Mouse (Mus musculus) erythroblast, embryonic 14.5 days (primary cell): ENCODE measurements at regions not wholly inside any gene's neighbourhood (a gene's known extent, or its start where the extent isn't known, plus 50 kb on each side); places are given as distances from the start of the nearest gene placed in this dataset.

Source experiments
- H3K27me3 ChIP-seq: 2 replicates; pipeline ENCODE4 v1.6.1; 2012; ENCODE audit warnings: inconsistent platforms; ENCODE audit not compliant: control insufficient read depth
- H3K36me3 ChIP-seq: 2 replicates; pipeline ENCODE4 v1.6.1; 2012; ENCODE audit warnings: mild to moderate bottlenecking, inconsistent platforms; ENCODE audit not compliant: control insufficient read depth
- H3K4me1 ChIP-seq: 2 replicates; pipeline ENCODE4 v1.6.1; 2012; ENCODE audit warnings: inconsistent platforms; ENCODE audit not compliant: control insufficient read depth
- H3K4me3 ChIP-seq: replicated peaks from 2 replicates; pipeline ENCODE3; 2012; ENCODE audit warnings: moderate library complexity, mild to moderate bottlenecking, inconsistent platforms
- H3K9me3 ChIP-seq: 2 replicates; pipeline ENCODE4 v1.6.1; 2012; ENCODE audit warnings: low read length, inconsistent platforms, mixed read lengths; ENCODE audit not compliant: control insufficient read depth
- GATA1 ChIP-seq: IDR thresholded peaks from 2 replicates; pipeline ENCODE4 v1.6.1; 2012; ENCODE audit warnings: low read length, inconsistent platforms, mixed read lengths
- TAL1 ChIP-seq: IDR thresholded peaks from 3 replicates; pipeline ENCODE4 v1.6.1; 2012; ENCODE audit warnings: low read length, inconsistent platforms, mixed read lengths

- H3K4me1 ChIP-seq: no peaks in the 10 kb centered on the region
- no peak overlapping the region for H3K4me3 ChIP-seq
- H3K27me3 ChIP-seq: no peaks in the 10 kb centered on the region
- no peaks in the 10 kb centered on the region for H3K36me3 ChIP-seq
- H3K9me3 ChIP-seq: no peaks in the 10 kb centered on the region; the same call in 1 of the 2 replicates
- no peak for TF ChIP-seq TAL1
- TF ChIP-seq GATA1: no peak
These were observed 295.7 kb downstream of the Lmo4 start for GRCm38 (mm10) chr3:143909341-143909740.

- no peaks in the 10 kb centered on the region; the same call in 1 of the 2 replicates for H3K9me3 ChIP-seq
- no peak for TF ChIP-seq TAL1
- TF ChIP-seq GATA1: no peak
- no peaks in the 10 kb centered on the region for H3K27me3 ChIP-seq
- no peaks in the 10 kb centered on the region for H3K4me1 ChIP-seq
- H3K4me3 ChIP-seq: no peak overlapping the region
- no peaks in the 10 kb centered on the region for H3K36me3 ChIP-seq
These were observed 301.6 kb downstream of the Lmo4 start for GRCm38 (mm10) chr3:143903421-143903820.

GRCm38 (mm10) chr3:143880813-143881212 is 324.2 kb downstream of the Lmo4 start:
- TF ChIP-seq GATA1 (no peak), TAL1 (no peak)
- no peak overlapping the region for H3K4me3 ChIP-seq
- H3K4me1 ChIP-seq: no peaks in the 10 kb centered on the region
- no peaks in the 10 kb centered on the region for H3K9me3 ChIP-seq
- H3K36me3 ChIP-seq: no peaks in the 10 kb centered on the region
- no peaks in the 10 kb centered on the region for H3K27me3 ChIP-seq

- Histone ChIP-seq H3K27me3 (no peaks in the 10 kb centered on the region), H3K36me3 (no peaks in the 10 kb centered on the region), H3K9me3 (no peaks in the 10 kb centered on the region; the same call in 1 of the 2 replicates), H3K4me1 (no peaks in the 10 kb centered on the region), H3K4me3 (no peak overlapping the region)
- TF ChIP-seq TAL1: no peak
- no peak for TF ChIP-seq GATA1
These were observed 331.1 kb downstream of the Lmo4 start for GRCm38 (mm10) chr3:143873876-143874275.

- H3K9me3 ChIP-seq: peaks cover 6% of the 10 kb centered on the region
- TF ChIP-seq TAL1 (no peak), GATA1 (no peak)
- H3K27me3 ChIP-seq: no peaks in the 10 kb centered on the region
- H3K4me3 ChIP-seq: no peak overlapping the region
- no peaks in the 10 kb centered on the region for H3K4me1 ChIP-seq
- no peaks in the 10 kb centered on the region for H3K36me3 ChIP-seq
These were observed 338.5 kb downstream of the Lmo4 start for GRCm38 (mm10) chr3:143866521-143866920.

GRCm38 (mm10) chr3:143865626-143866025 is 339.4 kb downstream of the Lmo4 start:
- Histone ChIP-seq H3K36me3 (no peaks in the 10 kb centered on the region), H3K4me3 (no peak overlapping the region), H3K9me3 (peaks cover 6% of the 10 kb centered on the region), H3K27me3 (no peaks in the 10 kb centered on the region), H3K4me1 (no peaks in the 10 kb centered on the region)
- TF ChIP-seq TAL1: no peak
- TF ChIP-seq GATA1: no peak

GRCm38 (mm10) chr3:143864490-143864889 is 340.5 kb downstream of the Lmo4 start:
- Histone ChIP-seq H3K4me3 (no peak overlapping the region), H3K4me1 (no peaks in the 10 kb centered on the region), H3K9me3 (peaks cover 6% of the 10 kb centered on the region), H3K27me3 (no peaks in the 10 kb centered on the region), H3K36me3 (no peaks in the 10 kb centered on the region)
- TF ChIP-seq GATA1 (no peak), TAL1 (no peak)

- Histone ChIP-seq H3K4me1 (no peaks in the 10 kb centered on the region), H3K27me3 (no peaks in the 10 kb centered on the region), H3K9me3 (peaks cover 6% of the 10 kb centered on the region), H3K36me3 (no peaks in the 10 kb centered on the region), H3K4me3 (no peak overlapping the region)
- TF ChIP-seq GATA1: no peak
- TF ChIP-seq TAL1: no peak
These were observed 342.5 kb downstream of the Lmo4 start for GRCm38 (mm10) chr3:143862531-143862930.

- H3K4me1 ChIP-seq: no peaks in the 10 kb centered on the region
- H3K27me3 ChIP-seq: no peaks in the 10 kb centered on the region
- peaks cover 6% of the 10 kb centered on the region for H3K9me3 ChIP-seq
- no peaks in the 10 kb centered on the region for H3K36me3 ChIP-seq
- H3K4me3 ChIP-seq: no peak overlapping the region
- no peak for TF ChIP-seq GATA1
- no peak for TF ChIP-seq TAL1
These were observed 343.2 kb downstream of the Lmo4 start for GRCm38 (mm10) chr3:143861866-143862265.

- Histone ChIP-seq H3K9me3 (no peaks in the 10 kb centered on the region), H3K27me3 (no peaks in the 10 kb centered on the region), H3K36me3 (no peaks in the 10 kb centered on the region), H3K4me3 (no peak overlapping the region), H3K4me1 (no peaks in the 10 kb centered on the region)
- no peak for TF ChIP-seq TAL1
- TF ChIP-seq GATA1: no peak
These were observed 369.3 kb downstream of the Lmo4 start for GRCm38 (mm10) chr3:143835611-143836240.
